Mouse (Mus musculus) kidney, adult 9 months (tissue): ENCODE results near the gene Rnf123.

Source experiments
- DNase-seq: peaks from one replicate; pipeline ENCODE4 v3.0.0; 2022

Gene Rnf123

DNA sequence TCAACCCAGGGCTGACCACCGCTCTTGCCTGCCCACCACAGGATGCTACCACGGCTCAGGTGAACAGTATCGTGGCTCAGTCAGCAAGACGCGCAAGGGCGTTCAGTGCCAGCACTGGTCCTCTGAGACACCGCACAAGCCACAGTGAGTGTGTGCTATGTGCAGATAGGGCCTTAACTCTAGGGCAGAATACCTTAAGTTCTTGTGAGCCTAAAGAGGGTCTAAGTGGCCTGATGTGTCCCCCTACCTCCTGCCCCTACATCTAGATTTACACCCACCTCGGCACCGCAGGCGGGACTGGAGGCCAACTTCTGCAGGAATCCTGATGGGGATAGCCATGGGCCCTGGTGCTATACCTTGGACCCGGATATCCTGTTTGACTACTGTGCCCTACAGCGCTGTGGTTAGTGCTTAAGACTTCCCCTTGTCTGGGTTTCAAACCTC is at the start of gene Rnf123:
Rnf123 (minus strand) TSS at position 359 of the 444 bp plus-strand sequence.
- no peak for DNase-seq

DNA sequence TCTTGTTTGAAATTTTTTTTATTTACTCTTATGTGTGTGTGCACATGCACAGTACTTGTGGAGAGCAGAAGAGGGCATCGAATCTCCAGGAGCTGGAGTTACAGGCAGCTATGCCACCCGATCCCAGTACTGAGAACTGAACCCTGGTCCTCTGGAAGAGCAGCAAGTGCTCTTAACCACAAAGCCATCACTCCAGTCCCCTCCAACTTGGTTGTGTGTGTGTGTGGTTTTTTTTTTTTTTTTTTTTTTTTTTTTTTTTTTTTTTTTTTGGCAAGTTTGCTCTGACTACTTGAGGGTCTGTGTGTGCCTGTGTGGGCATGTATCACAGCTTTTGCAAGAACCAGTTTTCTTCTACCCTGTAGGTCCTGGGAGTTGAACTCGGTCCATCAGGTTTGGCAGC is 49.2 kb upstream of the Rnf123 start:
- no peak for DNase-seq

DNA sequence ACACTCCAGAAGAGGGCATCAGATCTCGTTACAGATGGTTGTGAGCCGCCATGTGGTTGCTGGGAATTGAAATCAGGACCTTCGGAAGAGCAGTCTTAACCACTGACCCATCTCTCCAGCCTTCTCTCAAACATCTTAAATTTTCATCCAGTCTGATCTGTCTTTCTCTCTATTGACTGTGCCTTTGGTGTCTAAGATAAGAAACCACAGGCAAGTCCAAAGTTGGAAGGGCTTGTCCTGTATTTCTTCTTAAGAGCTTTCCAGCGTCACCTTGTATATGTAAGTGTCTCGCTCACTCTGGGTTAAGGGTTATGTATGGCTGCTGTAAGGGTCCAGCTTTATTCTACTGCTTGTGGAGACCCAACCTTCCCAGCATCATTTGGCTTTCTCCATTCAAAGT is 48.4 kb upstream of the Rnf123 start:
- no peak for DNase-seq

DNA sequence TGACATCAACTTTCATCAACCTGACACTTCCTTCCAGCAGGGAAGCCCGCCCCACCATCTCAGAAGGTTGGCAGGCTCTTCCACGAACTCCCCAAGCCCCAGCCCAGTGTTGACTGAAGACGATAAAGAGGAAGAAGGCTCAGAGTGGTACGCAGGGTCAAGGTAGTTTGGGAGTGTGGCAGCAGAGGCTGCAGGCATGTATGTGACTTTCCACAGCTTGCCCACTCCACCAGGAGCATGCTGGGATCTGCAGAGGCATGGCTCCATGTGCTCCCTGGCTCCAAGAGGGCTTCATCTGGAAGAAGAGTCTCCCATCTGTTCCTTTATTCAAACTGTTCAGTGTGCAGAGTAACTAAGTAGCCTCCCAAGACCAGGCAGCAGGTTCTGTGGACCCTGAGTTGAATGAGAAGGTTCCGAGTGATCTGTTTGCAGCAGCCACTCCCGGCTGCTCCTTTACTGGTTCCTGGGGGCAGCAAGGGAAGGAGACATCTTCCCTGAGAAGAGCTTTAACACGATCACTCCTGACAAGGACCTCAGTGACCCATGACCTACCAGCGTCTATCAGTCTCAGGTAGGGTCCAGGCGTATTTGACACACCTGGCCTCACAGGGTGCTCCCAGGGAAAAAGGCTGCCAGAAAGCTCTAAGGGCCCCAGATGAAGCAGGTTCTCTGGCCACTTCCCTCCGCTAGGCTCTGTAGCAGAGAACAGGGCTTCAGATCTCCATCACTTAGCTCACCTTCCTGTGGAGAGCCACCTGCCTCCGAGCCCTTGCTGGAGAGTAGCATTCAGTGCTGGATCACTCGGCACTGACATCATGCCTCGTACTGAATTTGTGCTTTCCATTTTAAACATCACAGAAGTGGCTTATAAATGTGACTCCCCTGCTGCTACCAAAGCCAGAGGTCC is 46.1 kb upstream of the Rnf123 start:
- DNase-seq: no peak

DNA sequence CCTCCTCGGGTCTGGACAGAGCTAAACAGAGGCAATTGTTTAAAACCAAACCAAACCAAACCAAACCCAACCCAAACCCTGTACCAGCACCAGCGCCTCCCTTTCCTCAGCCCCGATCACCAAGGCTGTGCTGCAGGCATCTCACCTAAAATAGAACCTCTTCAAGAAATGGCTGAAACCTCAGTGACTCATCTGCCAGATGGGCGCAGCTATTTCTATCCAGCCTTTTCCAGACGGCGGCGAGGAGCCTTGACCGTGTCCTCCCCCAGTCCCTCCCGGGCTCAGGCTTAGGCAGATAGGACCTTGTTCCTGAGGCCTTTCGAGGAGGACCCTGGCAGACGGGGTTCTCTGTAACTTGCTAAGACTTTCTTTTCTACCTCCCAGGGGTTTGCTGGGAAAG is 45.1 kb upstream of the Rnf123 start:
- DNase-seq: no peak

DNA sequence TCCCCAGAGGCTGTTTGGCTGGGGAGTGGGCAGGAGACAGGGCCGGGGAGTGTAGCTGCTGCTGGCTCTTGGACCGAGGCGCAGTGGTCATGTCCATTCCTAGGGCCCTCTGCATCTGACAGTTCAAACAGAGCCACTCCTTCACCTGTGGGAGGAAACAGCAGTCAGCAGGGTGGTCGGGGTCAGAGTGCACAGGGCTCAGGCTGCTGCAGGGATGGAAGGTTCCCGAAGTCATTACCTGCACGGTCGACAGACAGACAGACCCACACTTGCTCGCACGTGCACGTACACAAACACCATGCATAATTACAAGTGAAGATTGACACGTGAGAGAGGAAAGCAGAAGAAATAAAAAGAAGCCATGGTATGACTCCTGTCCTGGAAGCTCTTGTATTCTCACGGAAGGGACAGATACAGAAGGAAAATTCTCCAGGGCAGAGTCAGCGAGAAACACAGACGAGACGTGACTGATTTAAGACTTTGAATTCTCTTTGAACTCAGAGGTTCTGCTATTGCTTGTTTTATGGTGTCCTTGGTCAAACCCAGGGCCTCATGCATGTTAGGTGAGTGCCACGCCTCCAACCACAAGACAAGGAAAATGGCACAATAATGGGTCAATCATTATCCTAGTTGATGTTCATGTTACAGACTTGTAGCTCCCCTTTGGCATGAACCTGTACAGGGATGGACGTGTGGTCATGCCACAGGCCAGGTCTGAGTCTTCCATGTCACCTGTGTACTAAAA is 43.5 kb upstream of the Rnf123 start:
- DNase-seq: no peak

DNA sequence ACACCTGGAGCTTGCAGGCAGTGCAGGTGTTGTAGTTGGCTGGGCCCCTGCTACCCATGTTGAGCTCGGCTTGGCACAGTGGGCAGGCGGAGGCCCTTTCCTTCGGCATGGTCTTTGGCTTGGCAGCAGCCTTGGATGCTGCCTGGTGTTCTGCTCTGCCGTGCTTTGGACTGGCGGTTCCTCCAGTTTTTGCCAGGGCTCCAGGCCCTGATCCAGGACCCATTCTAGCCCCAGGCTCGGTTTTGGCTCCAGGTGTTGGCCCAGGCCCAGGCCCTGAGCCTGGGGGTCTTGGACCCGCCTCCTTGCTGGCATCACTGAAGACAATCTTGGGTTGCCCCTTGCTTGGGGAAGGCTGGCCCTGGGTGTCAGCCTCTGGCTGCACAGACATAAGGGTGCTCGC is 42.6 kb upstream of the Rnf123 start:
- DNase-seq: no peak

DNA sequence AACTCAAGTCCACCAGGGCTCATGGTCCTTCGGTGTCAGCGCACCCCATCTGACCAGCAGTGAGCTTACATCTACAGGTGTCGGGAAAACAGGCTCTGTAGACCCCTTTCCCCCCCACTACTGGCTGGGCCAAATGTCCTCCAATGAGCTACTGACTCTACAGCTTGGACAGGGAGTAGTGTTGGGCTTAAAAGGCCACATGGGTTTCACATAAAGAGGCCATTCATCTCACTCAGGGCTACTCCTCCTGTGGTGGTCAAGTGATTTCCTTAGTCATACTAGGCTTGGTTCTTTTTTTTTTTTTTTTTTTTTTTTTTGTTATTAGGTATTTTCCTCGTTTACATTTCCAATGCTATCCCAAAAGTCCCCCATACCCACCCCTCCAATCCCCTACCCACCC is 40.8 kb upstream of the Rnf123 start:
- no peak for DNase-seq

DNA sequence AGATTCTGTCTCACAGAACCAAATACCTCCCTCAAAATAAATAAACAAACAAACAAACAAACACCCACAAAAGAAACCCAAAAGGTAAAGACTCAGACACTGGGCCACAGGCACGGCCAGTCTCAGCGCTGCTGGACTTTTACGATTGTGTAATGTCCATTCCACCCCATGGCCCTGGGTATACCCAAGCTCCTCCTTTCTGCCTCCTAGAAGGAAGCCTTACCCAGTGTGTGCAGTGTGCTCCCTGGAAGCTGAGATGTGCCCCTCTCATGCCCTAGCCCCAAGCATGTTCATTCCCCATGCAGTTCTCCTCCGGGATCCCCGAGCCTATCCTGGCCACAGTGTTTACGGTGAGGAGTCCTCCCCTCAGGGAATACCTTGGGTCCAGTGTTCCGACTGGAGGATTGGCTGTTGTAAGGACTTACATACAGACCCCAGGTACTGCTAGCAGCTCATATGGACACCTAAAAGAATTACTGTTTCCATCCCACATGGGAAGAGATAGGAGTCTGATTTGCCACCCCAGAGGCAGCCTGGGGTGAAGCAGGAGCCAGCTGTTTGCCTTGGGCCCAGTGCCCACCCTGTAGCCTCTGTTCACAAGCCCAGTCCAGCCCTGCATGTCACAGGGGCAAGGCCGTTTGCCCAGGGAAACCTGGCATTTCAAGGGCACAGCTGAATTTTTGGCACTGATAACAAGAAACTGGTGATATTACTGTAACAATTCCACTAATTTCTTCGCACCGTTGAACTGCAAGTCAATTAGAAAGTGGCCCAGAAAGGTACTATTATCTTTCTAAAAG is 38.2 kb upstream of the Rnf123 start:
- no peak for DNase-seq

DNA sequence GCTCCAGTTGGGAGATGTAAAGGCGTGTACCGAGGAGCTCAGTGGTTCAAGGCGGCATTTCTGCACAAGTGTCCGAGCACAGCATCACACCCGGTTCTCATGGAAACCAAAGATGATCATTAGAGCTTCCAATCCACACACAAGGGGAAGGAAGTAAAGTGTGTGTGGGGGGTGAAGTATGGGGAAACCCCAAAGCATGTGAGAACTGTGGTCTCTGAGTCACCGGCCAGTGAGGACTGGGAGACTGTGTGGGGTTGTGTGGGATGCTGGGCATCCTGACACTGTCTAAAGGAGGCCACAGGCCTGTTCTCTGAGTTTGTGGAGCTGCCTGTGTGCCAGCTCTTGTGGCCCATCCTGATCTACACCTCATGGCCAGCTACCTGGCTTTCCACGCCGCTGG is 37.5 kb upstream of the Rnf123 start:
- DNase-seq: no peak

DNA sequence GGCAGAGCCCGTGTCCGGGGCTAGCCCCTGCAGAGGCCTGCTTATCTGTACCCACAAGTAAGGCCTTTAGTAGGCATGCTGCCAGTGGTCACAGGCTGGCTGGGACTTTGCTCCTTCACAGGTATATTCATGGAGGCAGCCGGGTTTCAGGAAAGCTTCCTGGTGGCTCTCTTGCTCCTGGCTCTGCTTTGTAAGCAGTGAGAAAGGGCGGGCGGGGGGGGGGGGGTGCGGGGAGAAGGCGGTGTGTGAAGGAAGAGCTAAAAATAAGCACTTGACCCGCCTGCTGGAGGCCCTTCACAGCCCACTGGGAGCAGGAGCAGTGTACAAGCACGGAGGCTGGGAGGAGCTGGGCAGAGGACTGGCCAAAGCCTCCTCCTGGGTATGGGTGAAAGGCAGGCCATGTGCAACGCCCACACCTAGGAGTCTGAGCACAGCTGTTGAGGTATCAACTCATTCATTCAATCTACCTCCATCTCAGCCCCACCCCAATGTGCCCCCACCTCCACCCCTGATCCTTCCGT is 36.8 kb upstream of the Rnf123 start:
- peak; percentile 83 for DNase-seq

DNA sequence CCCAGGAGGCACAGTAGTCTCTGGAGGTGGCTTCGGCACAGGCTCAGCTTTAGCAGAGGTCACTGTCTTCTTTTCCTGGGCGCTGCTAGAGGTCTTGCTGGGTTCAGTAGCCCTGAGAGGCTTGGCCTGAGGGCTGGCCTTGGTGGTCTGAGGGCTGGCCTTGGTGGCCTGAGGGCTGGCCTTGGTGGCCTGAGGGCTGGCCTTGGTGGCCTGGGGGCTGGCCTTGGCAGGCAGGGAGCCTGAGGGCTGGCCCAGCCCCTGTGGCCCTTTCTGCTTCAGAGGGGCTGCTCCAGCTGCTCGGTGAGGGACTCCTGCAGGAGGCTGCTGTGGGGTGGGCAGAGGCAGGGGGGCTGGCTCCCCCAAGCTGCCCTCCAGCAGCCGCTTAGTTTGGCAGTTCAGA is 34.0 kb upstream of the Rnf123 start:
- no peak for DNase-seq

DNA sequence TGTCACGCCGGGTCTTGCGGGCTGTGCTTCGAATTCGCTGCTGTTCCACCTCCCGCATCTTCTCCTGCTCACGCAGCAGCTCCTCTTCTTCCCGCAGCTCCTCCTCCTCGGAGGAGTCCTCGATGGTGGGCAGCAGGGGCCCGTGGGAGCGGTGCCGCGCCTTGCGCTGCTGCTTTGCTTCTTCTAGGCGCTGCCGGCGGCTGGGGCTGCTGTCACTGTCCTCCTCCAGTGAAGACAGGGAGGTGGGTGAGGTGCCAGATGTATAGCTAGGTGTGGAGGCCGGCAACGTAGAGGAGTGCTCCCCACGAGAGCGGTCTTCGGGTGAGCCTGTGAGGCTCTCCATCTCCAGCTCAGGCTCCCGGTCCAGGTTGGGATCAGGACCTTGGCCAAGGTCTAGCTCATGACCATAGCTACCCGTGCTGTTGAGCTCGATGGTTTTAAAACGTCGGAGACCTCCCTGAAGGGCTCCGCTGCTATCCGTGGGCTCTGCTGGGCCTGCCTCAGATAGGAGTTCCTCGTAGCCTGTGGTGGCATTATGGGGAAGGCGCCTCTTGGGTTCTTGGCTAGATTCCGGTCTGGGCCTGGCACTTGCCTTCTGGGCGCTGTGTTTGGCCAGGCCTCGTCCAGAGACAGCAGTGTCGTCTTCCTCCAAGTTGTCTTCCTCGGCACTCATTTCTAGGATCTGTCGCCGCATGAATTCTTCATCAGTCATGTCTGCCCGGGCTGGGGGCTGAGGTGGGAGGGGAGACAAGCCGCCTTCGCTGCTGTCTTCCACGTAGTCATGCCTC is 32.3 kb upstream of the Rnf123 start:
- DNase-seq: no peak

DNA sequence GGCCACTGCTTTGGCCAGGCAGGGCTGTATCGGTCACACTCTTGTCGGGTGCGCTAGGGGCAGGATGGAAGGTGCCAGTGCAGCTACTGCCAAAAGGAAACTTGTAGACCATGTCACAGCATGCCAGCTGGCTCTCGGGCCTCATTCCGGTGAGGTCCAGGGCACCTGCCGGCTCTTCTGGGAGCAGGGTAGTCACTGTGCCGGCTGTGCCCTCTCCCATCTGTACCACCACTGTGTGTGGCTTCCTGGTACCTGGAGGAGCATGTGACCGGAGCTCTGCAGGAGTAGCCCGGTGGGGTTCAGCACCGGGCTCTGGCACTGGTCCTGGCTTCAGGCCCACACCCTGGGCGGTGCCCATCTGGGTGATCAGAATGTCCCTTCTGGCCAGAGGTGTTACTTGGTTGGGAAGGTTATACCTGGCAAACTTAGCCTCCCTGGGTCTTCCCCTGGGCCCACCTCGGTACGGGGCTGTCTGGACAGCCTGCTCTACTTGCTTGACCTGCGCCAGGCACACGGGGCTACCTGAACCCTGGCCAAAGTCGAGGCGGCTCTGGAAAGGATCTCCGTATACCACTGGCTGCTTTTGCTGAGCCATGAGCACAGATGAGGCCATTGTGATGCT is 29.7 kb upstream of the Rnf123 start:
- DNase-seq: no peak

DNA sequence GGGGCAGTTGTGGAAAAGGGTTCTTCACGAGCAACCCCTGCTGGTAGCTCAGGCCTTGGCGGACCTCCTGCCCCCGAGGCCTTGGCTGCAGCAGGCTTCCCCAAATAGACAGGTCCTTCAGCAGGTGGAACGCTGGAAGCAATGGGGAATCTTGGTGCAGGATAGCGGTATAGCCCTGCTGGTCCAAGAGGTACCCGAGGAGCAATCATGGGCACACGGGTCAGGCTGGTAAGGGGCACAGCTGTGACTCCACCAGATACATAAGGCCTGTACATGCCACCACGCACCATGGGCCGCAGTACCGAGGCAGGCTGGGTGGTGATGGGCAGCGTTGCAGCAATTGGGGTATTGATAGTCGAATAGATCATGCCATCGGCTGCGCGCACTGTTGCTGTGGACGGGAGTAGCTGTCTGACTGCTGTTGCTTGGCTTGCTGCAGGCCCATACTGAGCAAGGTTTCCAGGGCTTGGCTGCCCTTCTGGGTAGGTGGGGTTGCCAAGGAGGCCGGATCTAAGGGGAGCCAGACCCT is 28.5 kb upstream of the Rnf123 start:
- no peak for DNase-seq

DNA sequence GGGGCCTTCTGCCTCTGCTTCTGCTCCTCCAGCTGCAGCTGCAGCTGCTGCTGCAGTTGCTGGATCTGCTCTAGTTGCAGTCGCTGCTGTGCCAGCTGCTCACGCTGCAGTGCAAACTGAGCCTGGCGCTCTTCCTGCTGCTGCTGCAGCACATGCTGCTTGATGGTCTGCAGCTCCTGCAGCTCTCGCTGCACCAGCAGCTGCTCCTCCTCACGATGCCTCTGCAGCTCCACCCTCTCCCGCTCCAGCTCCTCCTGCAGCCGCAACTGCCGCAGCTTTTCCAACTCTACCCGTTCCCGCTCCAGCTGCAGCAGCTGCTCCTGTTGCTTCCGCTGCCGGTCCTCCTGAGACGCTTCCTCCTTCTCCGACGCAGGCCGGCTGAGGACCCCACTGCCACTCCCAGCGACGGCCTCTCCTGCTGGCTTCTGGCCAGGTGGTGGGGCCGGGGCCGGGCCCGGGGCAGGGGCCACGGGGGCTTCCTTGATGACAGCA is 28.0 kb upstream of the Rnf123 start:
- DNase-seq: no peak

DNA sequence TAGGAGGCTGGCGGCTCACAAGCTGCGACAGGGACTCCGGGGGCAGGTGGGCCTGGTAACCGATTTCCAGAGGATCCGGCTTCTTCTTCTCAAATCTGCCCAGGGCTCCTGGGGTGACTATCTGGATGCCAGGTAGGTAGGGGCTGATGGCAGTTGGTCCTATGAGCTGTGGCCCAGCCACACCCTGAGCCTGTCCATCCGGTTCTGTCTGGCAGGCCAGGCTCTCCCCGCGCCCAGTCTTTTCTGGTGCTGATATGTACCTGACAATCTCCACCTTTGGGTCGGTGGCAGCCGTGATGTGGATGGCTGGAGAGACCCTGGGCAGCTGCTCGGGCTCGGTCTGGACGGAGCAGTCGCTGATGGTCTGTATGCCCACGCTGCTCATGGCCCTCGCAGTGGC is 27.0 kb upstream of the Rnf123 start:
- DNase-seq: no peak

DNA sequence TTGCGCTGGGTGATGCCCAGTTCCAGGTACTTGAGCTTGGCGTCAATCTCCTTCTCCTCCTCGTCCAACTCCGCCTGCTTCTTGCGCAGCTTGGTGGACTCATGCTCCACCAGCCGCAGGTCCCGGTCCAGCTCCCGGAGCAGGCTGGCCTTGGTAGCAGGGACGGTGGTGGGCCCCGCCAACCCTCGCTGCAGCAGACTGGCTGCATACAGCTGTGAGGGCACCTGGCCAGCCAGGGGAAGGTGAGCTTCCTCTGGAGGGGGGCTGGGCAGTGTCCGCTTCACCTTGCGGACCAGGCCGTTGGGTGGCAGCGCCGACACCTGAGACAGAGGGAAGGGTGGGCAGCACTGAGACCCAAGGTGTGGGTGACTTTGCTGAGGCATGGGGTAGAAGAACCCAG is 24.7 kb upstream of the Rnf123 start:
- DNase-seq: no peak

DNA sequence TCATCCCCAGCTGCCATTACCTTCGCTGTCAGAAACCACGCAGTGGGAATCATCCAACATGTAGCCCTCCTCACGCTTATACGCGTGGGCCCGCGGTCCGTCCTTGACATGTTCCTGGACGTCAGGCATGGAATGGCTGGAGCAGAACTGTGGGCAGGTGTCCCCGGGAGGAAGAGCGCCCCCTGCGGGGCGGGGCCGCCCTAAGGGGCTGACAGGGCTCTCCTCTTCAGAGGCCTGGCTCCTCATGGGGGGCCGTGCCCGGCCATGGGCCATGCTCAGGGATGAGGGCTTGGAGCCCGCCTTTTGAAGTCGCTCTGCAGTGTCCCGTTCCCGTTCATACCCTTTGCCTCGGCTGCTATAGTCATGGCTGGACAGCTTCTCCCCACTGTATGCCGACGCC is 22.9 kb upstream of the Rnf123 start:
- no peak for DNase-seq

DNA sequence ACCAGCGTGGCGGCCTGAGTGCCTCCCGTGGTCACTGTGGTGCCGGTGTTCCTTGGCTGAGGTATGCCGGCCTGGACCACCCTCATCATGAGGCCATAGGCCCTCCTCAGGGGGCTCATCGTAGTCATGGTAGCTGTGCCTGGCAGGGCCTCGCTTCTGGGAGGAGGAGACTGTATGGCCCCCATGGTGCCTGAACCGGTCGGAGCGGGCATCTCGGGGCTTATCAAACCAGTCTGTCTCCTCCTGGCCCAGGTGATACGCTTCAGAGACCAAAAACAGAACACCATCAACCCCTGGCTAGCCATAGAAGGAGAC is 22.4 kb upstream of the Rnf123 start:
- DNase-seq: no peak

DNA sequence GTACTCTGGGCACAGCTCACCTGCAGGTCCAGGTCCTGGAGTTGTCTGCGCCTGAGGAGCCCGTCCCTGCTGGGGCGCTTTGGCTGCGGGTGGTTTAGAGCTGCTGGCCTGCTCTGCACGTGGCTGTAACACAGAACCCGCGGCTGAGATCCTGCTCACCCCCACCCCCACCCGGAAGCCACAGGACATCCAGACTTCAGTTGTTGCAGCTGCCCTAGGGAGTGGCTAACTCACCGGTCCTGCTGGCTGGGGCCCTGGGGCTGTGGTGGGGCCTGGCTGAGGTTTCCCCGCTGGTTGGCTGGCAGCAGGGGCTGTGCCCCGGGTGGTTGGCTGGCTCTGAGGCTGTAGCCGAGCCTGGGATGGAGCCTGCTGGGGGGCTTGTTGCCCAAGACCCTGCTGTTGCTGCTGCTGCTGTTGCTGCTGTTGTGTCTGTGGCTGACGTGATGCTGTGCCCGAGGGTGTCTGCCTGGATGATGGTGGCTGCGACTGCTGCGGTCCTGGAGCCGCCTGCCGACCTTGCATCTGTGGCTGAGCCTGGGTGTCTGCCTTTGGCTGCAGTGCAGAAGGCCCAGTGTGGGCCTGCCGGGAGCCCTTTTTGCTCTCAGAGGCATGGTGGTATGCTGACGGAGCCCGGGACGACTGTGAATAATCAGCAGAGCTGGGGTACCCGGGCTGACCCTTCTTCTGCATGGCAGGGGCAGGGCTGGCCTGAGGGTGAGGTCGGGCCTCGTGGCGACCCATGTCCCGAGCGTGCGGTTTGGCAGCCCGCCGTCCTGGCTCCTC is 21.8 kb upstream of the Rnf123 start:
- no peak for DNase-seq
